Mouse (Mus musculus): ENCODE data around the gene Lin28a.

DNA sequence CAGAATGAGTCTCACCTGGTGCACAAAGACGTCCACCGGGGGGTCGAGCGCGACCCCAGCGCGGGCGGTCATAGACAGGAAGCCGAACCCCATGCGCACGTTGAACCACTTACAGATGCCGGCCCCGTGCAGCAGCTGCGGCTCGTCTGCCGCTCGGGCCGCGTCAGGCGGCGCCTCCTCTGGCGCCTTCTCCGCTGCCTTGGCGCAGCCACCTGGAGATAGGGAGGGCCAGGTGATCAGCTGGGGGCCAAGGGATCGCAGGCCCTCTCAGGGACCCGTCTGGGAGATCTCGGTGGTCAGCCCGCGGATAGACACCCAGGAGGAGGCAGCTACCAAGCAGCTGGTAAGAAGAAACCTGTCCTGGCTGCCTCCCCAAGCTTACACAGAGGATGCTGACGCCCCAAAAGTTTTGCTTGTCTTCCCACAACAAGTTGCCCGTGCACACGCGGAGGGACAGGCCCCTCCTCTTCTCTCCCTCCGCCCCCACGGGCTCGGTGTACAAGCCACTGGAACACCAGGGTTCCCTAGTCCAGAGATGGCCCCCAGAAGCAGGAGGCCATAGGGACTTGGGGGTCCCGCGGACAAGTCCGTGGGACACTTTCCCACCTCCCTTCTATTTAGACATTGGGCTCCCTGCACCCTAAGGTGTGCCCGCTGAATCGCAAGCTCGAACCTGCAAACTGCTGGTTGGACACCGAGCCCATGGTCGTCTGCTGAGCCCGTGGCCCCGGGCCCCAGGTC, 433 bp downstream of the Lin28a start:
- TF ChIP-seq CTCF (IDR thresholded peaks at IDR 0.05; ENCODE audit: insufficient read depth, low read length) (no peak), POLR2A (IDR thresholded peaks at IDR 0.05; ENCODE audit: borderline replicate concordance, extremely low read depth, low read depth, low read length) (no peak)
